Mouse (Mus musculus): ENCODE results near the gene Lrrc4c.

The Lrrc4c gene

DNA sequence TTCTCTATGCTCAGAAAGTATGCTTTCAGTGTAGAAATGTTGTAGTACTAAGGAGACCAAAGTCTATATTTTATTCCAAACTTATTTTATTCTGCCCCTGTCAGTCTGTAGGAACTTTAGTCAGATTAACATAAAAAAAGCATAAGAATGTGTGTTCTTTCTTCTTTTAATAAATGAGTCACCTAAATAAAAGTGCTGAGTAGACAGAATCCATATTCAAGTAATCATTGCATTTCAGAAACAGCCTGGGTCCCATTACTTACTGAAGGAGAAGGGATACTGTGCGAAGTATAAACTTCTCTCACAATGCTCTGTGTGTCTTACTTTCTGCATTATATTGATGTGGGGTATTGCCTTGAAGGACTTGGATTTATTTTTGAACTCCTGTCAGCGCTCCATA is 255.8 kb downstream of the Lrrc4c start:
- no peak for DNase-seq

DNA sequence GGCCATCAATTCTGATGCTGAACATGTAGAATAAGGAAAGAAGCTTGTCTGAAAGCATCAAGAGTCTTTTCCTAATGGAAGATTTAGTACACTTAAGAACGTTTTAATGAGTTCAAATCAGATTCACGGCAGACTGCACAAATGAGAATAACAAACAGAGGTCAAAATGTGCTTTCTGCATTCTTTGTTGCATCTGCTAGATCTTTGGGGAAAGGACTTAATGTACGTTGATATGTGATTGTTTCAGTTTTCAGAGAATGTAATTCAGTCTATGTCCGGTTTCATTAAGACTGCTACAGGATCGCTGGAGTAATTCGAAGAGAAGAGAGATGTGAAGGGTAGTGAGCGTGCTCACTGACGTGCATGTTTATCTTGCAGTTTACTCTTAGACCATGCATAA is 259.7 kb downstream of the Lrrc4c start:
- DNase-seq: no peak

DNA sequence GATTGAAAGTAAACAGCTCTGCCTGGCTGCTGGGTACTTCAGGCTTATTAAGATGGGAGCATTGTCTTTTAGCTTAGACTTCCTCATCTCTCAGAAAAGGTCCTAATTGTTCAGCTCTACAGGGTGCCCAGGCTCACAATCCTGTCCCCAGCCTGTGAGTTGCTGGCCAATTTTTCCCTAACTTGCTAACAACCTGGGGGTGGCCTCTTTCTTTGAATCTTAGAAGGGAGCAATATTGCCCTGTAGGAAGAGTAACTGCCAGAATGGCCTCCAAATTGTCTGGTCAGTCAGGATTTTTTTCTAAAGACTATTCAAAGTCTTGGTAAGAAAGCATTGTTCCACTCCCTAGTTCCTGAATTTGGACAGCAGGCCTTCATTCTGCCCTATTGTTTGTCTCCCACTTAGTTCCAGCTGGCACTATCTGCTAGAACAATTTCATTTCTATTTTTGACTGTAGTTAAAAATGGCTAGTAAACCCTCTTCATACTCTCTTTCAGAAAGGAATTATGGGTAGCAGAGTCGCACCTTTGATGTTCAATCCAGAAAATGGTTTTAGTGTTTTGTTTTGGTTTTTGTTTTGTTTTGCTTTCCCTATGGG is 262.3 kb downstream of the Lrrc4c start:
- peak; percentile 37 for DNase-seq

DNA sequence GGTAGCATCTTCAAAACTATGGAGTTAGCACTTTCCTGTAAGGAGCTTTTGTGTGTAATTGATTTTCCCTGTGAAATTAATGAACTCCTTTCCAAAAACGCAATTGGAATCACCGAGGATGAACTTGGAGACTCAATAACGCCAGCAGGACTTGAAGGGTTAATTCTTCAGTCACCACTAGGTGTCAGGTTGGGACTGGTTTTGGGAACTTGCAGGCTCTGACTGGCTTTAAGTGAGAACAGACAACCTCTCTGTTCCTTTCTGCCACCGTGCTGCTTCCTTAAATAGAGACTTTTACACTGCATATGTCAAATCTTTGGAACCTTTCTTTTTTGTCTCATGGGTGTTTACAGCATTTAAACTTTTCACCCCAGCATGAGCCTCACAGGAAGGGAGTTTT is 267.7 kb downstream of the Lrrc4c start:
- peak; percentile 32 for DNase-seq

DNA sequence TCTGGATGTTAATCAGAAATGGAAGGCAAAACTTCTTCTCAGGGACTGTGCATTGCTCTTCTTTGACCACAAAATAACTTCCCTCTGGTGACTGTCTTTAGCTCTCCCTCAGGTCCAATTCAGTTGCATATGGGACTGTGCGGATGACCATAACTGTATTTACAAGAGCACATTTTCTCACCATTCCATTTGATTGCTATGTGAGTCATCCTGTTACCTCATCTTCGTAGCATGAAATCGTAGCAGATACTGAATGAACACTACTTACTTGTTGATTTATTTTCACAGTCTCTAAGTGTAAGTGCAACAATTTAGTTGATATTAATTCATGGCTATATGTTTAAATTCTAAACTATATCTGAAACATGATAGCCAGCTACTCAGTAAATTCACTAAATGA is 286.8 kb downstream of the Lrrc4c start:
- DNase-seq: no peak

DNA sequence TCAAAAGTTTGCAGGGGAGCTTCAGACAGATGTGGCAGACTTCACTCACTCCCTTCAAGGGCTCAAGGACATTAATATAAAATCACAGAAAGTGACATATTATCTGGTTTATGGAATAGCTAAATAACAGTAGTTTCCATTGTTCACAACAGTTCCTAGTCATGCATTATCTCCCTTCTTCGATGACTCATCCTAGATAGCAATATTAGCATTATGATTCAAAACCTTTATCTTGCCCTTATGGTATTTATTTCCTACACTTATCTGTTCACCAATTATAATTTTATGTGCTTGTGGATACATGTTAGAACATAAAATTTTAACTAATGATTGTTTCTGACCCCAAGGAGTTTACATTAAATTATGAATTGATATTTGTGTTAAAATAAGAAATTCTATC is 296.2 kb downstream of the Lrrc4c start:
- DNase-seq: no peak

DNA sequence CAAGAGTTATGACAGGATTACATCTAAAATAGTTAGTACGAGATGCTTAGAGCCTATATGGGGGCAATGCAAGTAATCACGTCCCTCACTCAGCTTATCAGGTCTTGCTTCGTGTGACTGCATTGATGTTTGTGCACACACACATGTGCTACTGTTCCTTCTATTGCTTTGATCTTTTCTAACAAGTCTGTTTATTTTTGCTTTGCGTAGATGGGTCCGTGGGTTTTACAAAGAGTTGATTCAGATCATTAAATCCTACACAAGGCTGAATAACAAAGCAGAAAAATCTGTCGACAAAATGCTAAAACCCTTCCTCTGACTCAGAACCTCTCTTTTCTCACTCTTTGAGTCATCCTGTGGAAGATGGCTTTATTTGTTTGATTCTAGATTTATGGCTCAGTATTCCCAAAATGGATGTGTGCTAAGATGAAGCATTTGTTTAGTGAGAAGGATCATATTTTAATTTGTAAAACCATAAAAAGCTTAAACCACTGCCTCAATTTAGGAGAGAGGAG is 300.8 kb downstream of the Lrrc4c start:
- no peak for DNase-seq

DNA sequence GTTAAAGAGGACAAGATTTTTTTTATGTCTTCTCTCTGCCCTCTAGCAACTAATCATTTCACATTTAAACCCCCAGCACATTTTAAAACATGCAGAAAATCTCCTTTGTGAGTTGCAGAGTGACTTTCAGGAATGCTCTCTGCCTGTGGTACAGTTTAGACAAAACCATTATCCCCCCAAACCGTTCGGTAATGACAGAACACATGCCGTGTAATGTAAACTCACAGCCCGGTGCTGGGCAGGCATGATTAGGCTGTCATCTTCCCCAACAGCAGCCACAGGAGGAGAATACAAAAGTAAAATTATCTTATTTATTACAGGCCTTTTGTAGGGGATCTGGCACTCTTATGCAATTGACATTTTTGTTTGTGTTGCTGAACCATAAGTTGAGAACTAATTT is 349.1 kb downstream of the Lrrc4c start:
- no peak for DNase-seq

DNA sequence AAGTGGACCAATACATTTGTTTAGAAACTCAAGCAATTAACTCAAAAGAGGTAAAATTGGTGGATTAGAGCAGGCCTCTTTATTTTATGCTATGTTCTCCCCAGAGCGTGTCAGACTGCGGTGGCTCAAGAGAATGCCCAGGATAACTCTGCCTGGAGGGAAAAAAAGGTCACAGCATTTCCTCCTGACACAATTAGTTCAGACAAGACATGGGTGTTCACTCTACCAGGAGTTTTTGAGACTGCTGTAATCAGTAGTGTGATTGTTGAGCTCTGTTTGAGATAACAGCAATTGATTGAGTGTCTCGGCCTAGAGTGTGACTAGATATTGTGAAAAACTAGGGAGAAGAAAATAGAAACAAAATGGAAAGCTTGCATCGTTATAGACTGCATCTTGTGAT is 363.8 kb downstream of the Lrrc4c start:
- DNase-seq: no peak

DNA sequence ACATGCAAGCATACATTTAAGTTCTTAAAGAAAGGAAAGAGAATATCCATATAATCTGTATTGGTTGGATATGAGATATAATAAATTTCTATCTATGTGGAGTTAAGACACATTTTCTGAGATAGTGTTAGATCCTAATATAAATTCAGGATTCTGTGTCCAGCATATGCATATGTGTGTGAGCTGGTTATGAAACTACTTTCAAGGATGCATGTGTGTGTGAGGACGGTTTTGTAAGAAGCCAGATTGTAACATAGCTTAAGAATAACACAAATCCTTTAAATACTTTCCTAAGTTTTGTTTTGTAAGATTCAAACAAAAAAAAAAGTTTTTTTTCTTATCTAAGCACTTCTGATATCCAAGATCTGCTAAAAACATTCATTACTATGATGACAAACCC is 367.4 kb downstream of the Lrrc4c start:
- no peak for DNase-seq

DNA sequence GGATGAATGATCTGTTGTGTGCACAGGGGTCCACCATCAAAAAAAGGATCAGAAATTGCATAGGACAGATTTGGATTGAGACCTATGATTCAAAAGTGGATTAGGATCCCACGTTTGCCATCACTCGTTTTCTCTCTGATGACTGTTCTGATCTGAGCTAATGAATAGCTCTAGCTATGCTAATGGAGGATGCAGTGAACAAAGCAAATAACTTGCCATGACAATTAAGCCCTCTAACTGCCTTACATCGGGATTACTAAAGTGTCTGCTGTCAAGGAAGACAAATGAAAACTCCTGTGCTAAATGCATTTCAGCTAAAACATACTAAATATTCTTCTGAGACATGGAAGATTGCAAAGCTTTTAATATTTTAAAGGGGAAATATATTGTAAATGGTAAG is 387.0 kb downstream of the Lrrc4c start:
- no peak for DNase-seq

DNA sequence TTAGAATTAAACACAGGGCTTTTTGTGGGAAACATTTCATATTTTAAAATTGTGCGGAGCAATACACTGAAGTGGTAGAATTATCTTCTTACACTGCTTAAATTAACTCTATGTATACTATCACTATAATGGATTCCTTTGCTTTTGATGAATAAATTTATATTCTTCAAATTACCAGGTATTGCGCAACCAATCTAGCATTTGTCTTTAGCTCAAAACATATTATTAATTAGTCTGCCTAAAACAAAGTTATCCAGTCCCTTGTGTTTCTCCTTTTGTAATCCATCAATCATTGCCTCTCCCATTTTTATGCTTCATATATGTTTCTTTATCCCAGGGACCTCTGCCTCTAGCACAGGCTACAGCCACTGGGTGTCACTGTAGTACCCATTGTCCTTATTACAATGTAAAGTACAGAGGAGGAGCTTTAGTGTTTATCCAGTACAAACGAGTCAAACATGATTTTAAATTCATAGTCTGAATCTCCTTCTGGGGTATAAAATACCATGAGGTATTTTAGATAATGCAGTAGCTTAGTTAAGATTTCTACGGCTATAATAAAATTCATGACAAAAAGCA is 389.9 kb downstream of the Lrrc4c start:
- no peak for DNase-seq

DNA sequence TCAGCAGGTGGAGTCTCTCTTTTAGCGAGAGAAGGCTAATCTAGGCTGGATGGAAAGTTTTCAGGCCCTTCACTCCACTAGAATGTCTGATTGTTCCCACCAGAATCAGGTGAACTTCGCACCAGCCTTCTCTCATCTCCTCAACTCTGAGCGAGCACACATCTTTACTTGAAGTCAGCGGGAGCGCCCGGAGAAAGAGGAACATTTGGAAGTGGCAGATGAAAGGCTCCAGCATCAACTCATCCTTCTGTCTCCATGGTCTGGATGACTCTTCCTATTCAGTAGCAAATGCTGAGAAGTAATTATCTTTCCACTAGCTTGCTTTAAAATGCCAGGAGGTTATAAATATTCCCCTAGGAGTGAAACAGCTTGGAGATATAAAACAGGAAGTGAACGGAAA is 396.6 kb downstream of the Lrrc4c start:
- DNase-seq: no peak

DNA sequence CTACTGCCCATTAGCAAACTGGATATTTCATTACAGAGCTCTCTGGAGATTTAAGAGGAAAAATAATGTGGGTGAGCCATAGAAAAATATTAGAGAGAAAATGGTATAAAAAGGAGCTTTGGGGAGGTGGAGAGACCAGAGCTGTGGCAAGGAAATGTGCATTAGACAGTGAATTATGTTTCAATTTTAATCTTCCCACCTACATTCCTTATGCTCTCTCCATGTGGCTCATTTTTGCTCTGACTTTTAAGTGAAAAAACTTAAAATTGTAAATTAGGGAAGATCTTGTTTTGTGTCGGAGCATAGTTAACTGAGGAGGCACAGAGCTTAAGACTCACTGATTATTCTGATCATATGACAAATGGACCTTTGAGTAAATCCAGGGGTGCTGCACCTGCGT is 399.4 kb downstream of the Lrrc4c start:
- DNase-seq: no peak

DNA sequence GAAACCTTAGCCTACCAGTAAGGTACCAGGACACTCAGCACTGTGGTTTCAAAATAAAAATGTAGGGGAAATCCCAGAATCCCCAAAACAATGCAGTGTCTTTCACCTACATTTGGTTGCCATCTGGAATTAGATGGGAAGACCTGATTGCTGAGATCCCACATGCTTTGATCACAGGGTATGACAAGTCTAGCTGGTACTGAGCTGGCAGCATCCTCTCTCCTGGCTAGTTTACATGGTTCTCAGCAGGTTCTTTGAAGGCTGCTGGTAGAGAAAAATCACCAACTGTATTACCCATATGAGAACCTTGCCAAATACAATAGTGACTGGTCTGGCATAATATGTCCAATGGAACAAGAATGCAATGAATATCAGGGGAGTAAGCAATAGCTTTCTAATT is 405.4 kb downstream of the Lrrc4c start:
- DNase-seq: peak; percentile 5

DNA sequence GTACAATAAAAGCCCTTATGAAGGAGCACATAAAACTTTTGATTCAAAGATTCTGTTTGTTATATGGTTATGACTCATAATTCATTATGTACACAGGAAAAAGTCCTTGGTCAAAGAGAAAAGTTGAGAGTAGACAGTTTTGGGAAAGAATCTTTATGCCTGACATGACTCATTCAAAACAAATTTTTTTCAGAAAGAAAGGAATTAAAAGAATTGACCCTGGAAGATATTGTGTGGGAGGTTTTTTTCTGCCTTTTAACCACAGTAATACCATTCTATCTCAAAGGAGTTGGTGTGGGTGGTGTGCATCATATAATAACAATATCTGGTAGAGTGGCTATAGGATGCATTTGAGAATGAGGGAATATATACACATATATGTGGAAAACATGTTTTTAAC is 418.1 kb downstream of the Lrrc4c start:
- no peak for DNase-seq

DNA sequence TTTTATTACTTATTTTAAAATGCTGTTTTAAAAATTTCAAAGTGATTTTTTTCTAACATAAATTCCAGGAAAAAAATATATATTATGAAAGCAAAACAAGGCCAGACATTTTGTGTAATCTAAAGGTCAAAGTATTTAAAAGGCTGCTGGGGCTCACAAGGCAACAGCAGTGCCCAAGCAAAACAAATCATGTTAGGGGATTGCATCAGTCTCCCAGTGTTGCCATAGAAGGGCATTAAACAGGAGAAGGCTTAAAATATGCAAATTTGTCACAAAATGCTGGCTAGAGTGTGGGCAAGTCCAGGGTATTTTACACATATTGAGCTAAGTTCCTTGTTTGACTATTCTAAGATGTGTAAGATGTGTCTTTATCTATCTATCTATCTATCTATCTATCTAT is 437.1 kb downstream of the Lrrc4c start:
- no peak for DNase-seq

DNA sequence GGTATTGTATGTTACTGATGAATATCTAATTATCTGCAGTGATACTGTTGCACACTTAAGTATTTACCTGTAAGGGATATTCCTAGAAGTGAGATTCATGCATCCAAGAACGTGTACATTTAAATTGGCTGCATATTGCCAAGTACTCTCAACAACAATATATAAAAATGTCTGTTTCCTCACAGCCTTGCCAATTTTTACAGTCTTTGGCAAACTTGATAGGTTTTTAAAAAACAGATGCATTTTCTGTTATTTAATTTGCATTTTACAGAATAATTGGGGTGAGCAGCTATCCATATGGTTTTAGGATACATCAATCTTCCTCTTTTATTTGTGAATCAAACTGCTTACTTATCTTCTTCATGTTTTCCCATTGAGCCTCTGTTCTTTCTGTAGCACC is 439.7 kb downstream of the Lrrc4c start:
- no peak for DNase-seq

DNA sequence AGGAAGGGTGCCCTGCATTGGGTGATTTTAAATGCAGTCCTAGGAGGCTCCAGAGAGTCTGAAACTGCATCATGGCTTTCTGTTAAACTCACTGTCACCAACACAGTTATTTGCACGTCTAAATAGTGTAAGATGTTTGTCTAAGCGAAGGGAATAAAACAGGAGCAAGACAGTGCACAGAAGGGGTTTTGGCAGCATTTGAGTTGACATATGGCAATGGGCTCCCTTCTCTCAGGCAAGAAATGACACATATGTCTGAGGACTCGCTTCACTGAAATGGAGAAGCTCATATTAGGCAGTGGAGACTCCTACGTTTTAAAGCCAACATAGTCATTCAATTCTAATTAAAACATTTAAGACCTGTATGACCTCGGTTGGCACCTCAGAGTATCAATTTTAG is 445.6 kb downstream of the Lrrc4c start:
- DNase-seq: peak; percentile 65

DNA sequence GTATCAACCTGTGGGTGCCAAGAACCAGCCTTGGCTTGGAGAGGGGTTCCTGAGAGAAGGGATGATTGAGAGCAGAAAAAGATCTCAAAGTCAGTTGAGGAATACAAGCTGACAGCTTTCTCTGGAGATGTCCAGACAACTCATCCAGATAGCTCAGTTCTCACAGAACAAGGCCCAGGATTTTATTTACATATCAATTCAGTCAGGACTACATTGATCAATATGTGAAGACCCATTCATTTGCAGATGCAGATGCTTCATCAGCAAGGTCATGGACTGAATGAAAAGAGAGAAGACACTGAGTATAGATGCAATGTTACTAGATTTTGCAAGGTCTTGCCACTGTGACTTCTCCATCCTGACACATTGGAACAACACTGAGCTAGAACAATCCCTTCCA is 457.4 kb downstream of the Lrrc4c start:
- no peak for DNase-seq

DNA sequence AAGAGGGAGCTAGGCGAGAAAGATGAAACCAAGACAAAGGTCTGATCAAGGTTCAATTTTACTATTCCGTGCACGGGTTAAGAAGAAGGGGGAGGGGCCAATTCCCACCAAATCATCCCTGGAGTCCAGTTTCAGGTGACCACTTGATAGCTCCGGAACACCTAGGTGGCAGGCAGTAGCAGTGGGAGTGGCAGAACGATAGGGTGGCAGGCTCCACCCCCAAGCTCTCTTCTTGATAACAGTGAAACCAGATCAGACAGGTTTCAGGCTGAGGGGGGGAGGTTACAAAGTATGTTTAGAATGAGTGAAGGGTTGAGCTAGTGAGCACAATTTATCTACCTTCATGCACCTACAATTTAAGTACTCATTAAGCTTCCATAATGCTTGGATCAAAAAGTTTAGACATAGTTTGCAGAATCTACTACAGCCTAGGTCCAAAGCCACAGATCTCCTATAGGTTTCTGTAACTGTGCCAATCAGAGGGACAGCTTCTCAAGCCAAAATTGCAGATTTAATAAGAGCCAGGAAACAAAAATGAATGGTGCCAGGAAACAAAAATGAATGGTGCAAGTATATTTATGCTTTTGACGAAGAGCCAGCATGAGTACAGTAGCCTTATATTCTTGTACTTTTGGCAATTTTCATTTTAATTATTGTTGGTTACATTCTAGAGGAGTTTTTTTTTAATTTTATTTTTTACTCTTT is 478.9 kb downstream of the Lrrc4c start:
- DNase-seq: no peak

DNA sequence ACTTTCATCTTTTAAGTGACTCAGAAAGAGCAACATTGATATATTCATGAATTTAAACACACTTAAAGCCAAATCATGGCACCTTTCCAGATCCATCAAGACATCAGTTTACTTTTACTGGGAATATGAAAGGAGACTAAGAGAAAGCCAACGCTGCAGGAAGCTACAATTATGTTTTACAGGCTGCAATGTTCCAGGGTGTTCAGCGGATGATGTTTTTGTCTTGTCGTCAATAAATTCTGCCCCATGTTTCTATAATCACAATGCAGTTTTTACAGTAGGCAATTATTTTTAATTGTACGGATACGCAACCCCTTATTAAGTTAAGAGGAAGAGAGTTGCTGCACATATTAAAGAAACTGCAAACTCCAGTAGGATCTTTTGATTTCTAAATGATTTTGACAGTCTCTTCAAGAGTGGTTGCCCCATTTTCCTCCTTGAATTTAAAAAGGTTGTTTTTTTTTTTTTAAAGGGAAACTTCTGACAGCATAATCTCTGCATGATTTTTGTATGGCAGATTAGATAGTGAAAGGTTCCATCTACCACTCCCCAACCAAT is 532.9 kb downstream of the Lrrc4c start:
- DNase-seq: no peak

DNA sequence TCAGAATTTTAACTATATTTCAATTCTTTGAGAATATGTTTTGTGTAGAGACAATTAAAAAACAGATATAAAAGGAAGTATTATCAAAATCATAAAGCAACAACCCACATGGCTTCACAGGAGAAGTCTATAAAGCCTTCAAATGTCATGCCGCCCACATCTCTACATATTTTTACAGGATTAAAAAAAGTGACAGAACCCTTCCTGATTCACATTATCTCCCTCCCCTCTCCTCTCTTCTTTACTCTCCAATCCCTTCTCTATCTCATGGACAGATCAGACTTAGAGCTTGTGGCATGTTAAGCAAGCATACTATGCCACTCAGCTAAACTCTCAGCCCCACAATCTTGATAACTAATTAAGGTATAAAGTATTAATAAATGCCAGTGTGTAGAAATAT is 535.8 kb downstream of the Lrrc4c start:
- DNase-seq: no peak

DNA sequence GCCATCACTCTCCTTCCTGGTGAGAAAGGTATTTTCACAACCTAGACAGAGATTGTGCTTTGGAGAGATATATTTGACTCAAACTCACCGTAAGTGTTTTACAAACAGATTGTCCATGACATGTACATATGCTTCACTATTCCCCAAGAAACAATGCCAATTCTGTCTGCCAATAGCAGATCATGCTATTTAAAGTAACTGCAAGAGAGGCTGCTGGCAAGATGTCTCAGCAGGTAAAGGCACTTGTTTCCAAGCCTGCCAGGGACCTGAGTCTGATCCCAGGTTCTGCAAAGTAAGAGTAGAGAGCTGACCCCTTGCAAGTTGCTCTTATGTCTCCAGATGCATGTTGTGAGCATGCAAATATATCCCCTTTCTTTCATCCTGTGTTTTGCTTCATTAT is 558.1 kb downstream of the Lrrc4c start:
- DNase-seq: peak; percentile 75
